Mouse (Mus musculus): ENCODE measurements around the gene Ptgir.

DNA sequence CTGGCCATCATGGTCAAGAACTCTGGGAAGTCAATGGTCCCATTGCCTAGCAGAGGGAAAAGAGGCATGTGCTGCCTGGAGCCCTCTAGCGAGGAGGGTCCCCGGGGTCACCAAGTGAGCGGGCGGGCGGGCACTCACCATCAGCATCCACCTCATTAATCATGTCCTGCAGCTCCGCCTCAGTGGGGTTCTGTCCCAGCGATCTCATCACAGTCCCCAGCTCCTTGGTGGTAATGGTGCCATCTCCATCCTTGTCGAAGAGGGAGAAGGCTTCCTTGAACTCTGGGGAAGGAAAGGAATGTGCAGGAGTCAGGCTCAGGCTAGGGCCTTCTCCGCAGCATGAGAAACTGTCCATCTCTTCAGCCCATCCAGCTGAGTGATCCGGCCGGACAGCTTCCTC lies 11.2 kb downstream of the Ptgir start:
- no peak for TF ChIP-seq CTCF (IDR thresholded peaks at IDR 0.05; ENCODE audit: borderline replicate concordance, insufficient read depth, low read depth, low read length)
- no peak for TF ChIP-seq POLR2A (IDR thresholded peaks at IDR 0.05; ENCODE audit: borderline replicate concordance, insufficient read depth, low read length)
